Mouse (Mus musculus) ES-E14 (cell line): ENCODE results near the gene Ddc. TPM values are rescaled to one million over a fixed set of nuclear protein-coding genes. Genes with fewer than 3 reads are reported as not detected.

Source experiments
- DNase-seq: peaks from one replicate; pipeline ENCODE4 v3.0.0-alpha.2; 2013; ENCODE audit warnings: low read depth, low spot score
- H3K27ac ChIP-seq: 2 replicates; pipeline ENCODE4 v1.5.1; 2012; ENCODE audit warnings: low read depth, mild to moderate bottlenecking, low read length, moderate library complexity, mixed read lengths; ENCODE audit not compliant: poor library complexity, insufficient read depth, severe bottlenecking
- H3K36me3 ChIP-seq: 2 replicates; pipeline ENCODE4 v1.6.1; 2012; ENCODE audit warnings: mild to moderate bottlenecking, low read length, moderate library complexity, mixed read lengths; ENCODE audit not compliant: control insufficient read depth, poor library complexity, insufficient read depth, severe bottlenecking
- H3K4me1 ChIP-seq, 2 experiments: fragments of 150-350 bp in 1 of 2; sonication (generic) in 1 of 2; 2 replicates each; pipeline ENCODE4 v1.6.1; 2012; ENCODE audit warnings: low read length in 2 of 2, mild to moderate bottlenecking in 1 of 2, mixed read lengths in 1 of 2; ENCODE audit not compliant: control insufficient read depth in 2 of 2, insufficient read depth in 2 of 2, poor library complexity in 1 of 2
- H3K4me3 ChIP-seq, 2 experiments: fragments of 150-350 bp in 1 of 2; sonication (generic) in 1 of 2; 2 replicates each; pipeline ENCODE4 v1.5.1; 2012; ENCODE audit warnings: low read length in 2 of 2, low read depth in 1 of 2, mild to moderate bottlenecking in 1 of 2, mixed read lengths in 1 of 2; ENCODE audit not compliant: insufficient read depth in 1 of 2, poor library complexity in 1 of 2, severe bottlenecking in 1 of 2
- H3K9ac ChIP-seq: 2 replicates; pipeline ENCODE4 v1.6.1; 2012; ENCODE audit warnings: low read depth, mild to moderate bottlenecking, low read length, mixed read lengths; ENCODE audit not compliant: poor library complexity, insufficient read depth, severe bottlenecking
- H3K9me3 ChIP-seq: fragments of 150-350 bp; sonication (generic); 2 replicates; pipeline ENCODE4 v1.6.1; 2012; ENCODE audit warnings: low read depth, mild to moderate bottlenecking, low read length; ENCODE audit not compliant: control insufficient read depth, insufficient read depth
- CHD2 ChIP-seq: IDR thresholded peaks from 2 replicates; pipeline ENCODE4 v1.6.1; 2014; ENCODE audit warnings: mild to moderate bottlenecking, low read depth, low read length, inconsistent platforms
- HCFC1 ChIP-seq: IDR thresholded peaks from 2 replicates; pipeline ENCODE4 v1.6.1; 2012; ENCODE audit warnings: low read length, inconsistent platforms, borderline replicate concordance; ENCODE audit not compliant: insufficient read depth
- MAFK ChIP-seq: IDR thresholded peaks from 2 replicates; pipeline ENCODE4 v1.6.1; 2014; ENCODE audit warnings: mild to moderate bottlenecking, low read depth, low read length, inconsistent platforms; ENCODE audit not compliant: insufficient read depth
- ZC3H11A ChIP-seq: IDR thresholded peaks from 2 replicates; pipeline ENCODE4 v1.6.1; 2012; ENCODE audit warnings: low read depth, mild to moderate bottlenecking, inconsistent platforms, low read length, borderline replicate concordance
- ZNF384 ChIP-seq: IDR thresholded peaks from 2 replicates; pipeline ENCODE4 v1.6.1; 2012; ENCODE audit warnings: low read depth, low read length, inconsistent platforms
- in situ Hi-C, 2 experiments: fragments of 600-800 bp; cut with MboI; formaldehyde crosslinking; loops; one replicate each; pipeline ENCODE4 v1.15.1; 2025; ENCODE audit warnings: low sequenced_read_pairs in 2 of 2, inconsistent platforms in 1 of 2; ENCODE audit not compliant: unreplicated experiment in 2 of 2
- total RNA-seq: library from RNA; depleted of rRNA; stranded (reverse); fragments of 300-350 nt; gene quantifications from 2 replicates; pipeline ENCODE4 v1.2.3, GENCODE M21; 2012

Gene Ddc
- total RNA-seq, 1 experiment: 29.1 TPM

DNA sequence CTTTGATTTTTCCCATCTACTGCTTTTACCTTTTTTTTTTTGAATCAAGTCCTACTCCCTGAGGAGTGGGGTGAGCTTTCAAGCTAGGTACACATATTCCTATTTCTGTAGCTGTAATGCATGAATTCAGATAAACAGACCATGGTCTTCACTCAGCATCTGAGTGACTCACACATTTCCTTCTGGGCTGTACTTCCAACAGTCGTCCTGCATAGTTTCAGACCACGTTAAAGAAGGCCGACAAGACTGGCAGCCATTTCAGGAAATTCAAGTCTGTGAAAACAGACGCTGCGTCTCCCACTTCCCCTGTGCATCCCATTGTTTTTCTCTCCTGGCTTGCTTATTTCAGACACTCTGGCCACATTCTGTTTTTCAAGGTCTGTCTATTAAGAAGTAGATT, 31.2 kb downstream of the Ddc start:
- TF ChIP-seq MAFK: no peak
- TF ChIP-seq ZNF384: no peak
- no peak for TF ChIP-seq CHD2
- no peak for TF ChIP-seq ZC3H11A
- TF ChIP-seq HCFC1: no peak
- H3K27ac ChIP-seq: no peak overlapping the region
- no peak for DNase-seq

GRCm38 (mm10) chr11:11865128-11865527, 32.8 kb downstream of the Ddc start:
- in situ Hi-C loops: no loop called here
- H3K27ac ChIP-seq: no peak overlapping the region
- DNase-seq: no peak

More for the DNA sequence above, 31.2 kb downstream of the Ddc start:
- Histone ChIP-seq H3K4me3 (no peak overlapping the region), H3K36me3 (no peaks in the 10 kb centered on the region), H3K9me3 (no peaks in the 10 kb centered on the region), H3K4me1 (peaks cover 0 to 4% of the 10 kb centered on the region in 2 experiments; a peak in 1 of 4 replicates), H3K9ac (no peak overlapping the region; the same call in 1 of the 2 replicates)
- in situ Hi-C loops: no loop called here

DNA sequence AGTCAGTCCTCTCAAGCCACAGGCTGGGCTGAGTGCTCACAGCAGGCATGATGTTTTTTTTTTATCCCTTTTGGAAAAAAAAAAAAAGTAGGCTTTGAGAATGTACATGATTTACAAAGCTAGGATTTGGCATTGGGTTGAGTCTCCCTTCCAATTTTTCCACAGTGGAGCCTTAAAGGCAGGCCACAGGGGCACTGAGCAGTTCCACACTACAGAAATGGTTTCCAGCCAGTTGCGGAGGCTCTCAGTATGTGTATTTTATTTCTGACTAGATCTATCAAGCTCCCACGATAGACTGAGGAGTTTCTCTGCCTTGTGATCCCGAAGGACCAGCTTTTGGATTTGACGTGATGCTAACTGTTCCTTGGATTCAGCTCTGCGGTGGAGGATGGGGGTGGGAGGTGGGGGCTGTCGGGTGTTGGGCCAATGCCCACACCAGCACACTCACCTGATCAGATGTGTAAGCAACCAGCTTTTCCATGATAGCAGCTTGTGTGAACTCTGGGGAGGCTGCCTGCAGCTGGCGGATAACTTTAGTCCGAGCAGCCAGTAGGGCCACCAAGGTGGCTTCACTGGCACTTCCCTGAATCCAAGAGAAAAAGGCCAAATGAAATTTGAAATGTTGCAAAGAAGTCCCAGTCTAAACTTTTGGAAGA, 33.4 kb downstream of the Ddc start:
- in situ Hi-C loops: no loop called here
- Histone ChIP-seq H3K9ac (no peak overlapping the region), H3K9me3 (no peaks in the 10 kb centered on the region), H3K27ac (no peak overlapping the region), H3K4me3 (no peak overlapping the region), H3K36me3 (no peaks in the 10 kb centered on the region), H3K4me1 (no peaks in the 10 kb centered on the region; a peak in 1 of 4 replicates)
- no peak for DNase-seq
- TF ChIP-seq ZC3H11A: no peak
- no peak for TF ChIP-seq MAFK
- TF ChIP-seq CHD2: no peak
- TF ChIP-seq HCFC1: no peak
- TF ChIP-seq ZNF384: no peak

More at GRCm38 (mm10) chr11:11865128-11865527, 32.8 kb downstream of the Ddc start:
- H3K4me1 ChIP-seq: no peaks in the 10 kb centered on the region; a peak in 1 of 4 replicates
- H3K36me3 ChIP-seq: no peaks in the 10 kb centered on the region
- no peak overlapping the region for H3K9ac ChIP-seq
- no peak for TF ChIP-seq MAFK
- TF ChIP-seq ZNF384: no peak
- no peak for TF ChIP-seq ZC3H11A
- no peak for TF ChIP-seq CHD2
- no peak for TF ChIP-seq HCFC1
- no peak overlapping the region for H3K4me3 ChIP-seq
- no peaks in the 10 kb centered on the region for H3K9me3 ChIP-seq

DNA sequence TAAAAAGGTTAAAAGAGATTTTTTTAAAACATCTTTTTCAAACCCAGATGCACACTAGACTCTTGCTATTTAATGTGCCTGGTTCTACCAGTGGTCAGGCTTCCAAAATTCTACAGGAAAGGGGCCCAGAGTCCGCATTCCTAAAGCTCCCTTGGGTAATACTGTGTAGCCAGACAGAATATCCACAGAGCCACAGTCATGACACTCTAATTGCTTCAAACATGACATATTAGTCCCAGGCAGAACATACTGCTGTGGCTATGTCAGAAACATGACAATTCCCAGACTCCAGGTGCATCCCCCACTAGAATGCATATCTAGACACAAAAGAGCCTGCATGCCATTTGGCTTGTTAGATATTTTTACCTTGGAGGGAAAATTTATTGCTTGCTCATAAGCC, 35.4 kb downstream of the Ddc start:
- H3K9ac ChIP-seq: no peak overlapping the region
- no peak for DNase-seq
- H3K36me3 ChIP-seq: no peaks in the 10 kb centered on the region
- no peak overlapping the region for H3K27ac ChIP-seq
- no peaks in the 10 kb centered on the region for H3K9me3 ChIP-seq
- no peak for TF ChIP-seq MAFK
- no peak for TF ChIP-seq HCFC1
- no peak for TF ChIP-seq CHD2
- no peak for TF ChIP-seq ZNF384
- TF ChIP-seq ZC3H11A: no peak
- H3K4me1 ChIP-seq: no peaks in the 10 kb centered on the region
- in situ Hi-C loops: no loop called here
- H3K4me3 ChIP-seq: no peak overlapping the region

DNA sequence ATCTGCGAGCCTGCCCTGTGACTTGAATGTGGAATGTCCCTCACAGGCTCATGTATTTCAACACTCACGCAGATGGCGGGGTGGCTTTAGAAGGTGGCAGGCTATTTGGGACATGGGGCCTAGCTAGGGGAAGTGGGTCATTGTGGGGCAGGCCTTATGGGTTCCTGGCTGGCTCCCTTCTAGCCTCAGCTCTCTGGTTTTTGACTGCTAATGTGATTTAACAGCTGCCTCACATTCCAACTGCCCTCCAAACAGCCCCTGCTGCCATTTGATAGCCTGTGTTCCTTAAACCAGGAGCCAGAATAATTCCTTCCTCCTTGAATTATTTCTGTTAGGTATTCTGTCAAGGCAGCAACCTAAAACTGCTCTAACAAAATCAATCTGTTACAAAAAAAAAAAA, 41.0 kb downstream of the Ddc start:
- in situ Hi-C loops: no loop called here
- DNase-seq: no peak
- no peak overlapping the region for H3K4me3 ChIP-seq
- peaks cover 7 to 9% of the 10 kb centered on the region in 2 experiments for H3K4me1 ChIP-seq
- H3K9me3 ChIP-seq: no peaks in the 10 kb centered on the region
- no peaks in the 10 kb centered on the region for H3K36me3 ChIP-seq
- no peak overlapping the region for H3K27ac ChIP-seq
- TF ChIP-seq ZNF384: peak; percentile 62
- no peak for TF ChIP-seq MAFK
- no peak for TF ChIP-seq HCFC1
- no peak for TF ChIP-seq CHD2
- no peak for TF ChIP-seq ZC3H11A
- H3K9ac ChIP-seq: no peak overlapping the region
